Mouse (Mus musculus): Measurements from ENCODE around the gene Gnpat.

GRCm38 (mm10) chr8:124862321-124863162 lies at the start of gene Gnpat, which contains the start of gene 2810004N23Rik:
- TF ChIP-seq CTCF (IDR thresholded peaks at IDR 0.05; ENCODE audit: extremely low read depth, insufficient read depth, low read length) (no peak), POLR2A (IDR thresholded peaks at IDR 0.05; ENCODE audit: extremely low read depth, insufficient read depth, low read length) (peak; percentile 81)

All from cortical plate, adult 2 months (tissue).